ENCODE assay signal across 24 mouse cellular contexts in the genomic region with DNA sequence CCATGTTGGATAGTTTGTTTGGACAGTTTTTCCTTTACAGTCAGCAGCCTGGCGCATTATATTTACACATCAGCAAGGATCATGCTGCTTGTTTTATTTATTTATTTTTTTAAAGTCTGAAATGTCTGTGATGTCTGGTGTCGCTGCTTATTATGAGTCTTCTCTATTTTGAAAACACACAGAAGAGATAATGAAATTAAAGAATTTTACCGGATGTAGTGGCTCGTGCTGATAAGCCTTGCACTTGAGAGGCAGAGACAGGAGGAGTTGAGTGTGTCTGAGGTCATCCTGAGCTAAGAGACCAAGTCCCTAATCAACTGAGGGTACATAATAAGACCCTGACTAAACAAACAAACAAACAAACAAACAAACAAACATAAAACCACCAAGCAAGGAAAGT.
"Had no signal": no experiment of that assay in that cellular context is flagged by ENCODE, and none has a peak within 500 bp of the region (broad histone marks: within the 10 kb centered on the region; RNA-seq: fewer than 3 reads in every experiment).

No protein-coding gene starts in this region.

- H3K9me3 ChIP-seq: heart, embryonic 13.5 days; heart, embryonic 15.5 days; hindbrain, embryonic 13.5 days; hindbrain, embryonic 15.5 days; kidney, embryonic 15.5 days; limb, embryonic 13.5 days; limb, embryonic 15.5 days had no signal

- H3K4me2 ChIP-seq: heart, embryonic 11.5 days; heart, embryonic 13.5 days; heart, embryonic 15.5 days; hindbrain, embryonic 13.5 days; hindbrain, embryonic 15.5 days; kidney, embryonic 15.5 days; limb, embryonic 13.5 days; limb, embryonic 15.5 days had no signal

- H3K9ac ChIP-seq: heart, embryonic 13.5 days; heart, embryonic 15.5 days; hindbrain, embryonic 13.5 days; hindbrain, embryonic 15.5 days; kidney, embryonic 15.5 days; limb, embryonic 13.5 days; limb, embryonic 15.5 days had no signal

- H3K36me3 ChIP-seq: heart, embryonic 13.5 days; heart, embryonic 15.5 days; hindbrain, embryonic 13.5 days; hindbrain, embryonic 15.5 days; kidney, embryonic 15.5 days; limb, embryonic 13.5 days; limb, embryonic 15.5 days had no signal

- DNase-seq: gastrocnemius, adult 2 months; gastrocnemius, postnatal 10 days; gastrocnemius, postnatal 36 days; heart, adult 18-20 months; heart, postnatal 14 days; heart, postnatal 36 days; kidney, adult 11 months; kidney, adult 2 months; kidney, adult 9 months; kidney, postnatal 14 days; kidney, postnatal 36 days; layer of hippocampus, postnatal 36 days; left cerebral cortex, postnatal 4 days had no signal

- H3K4me3 ChIP-seq: gastrocnemius, adult 2 months; heart, embryonic 13.5 days; heart, embryonic 15.5 days; hindbrain, embryonic 13.5 days; hindbrain, embryonic 15.5 days; kidney, embryonic 15.5 days; limb, embryonic 13.5 days; limb, embryonic 15.5 days had no signal

- ATAC-seq: hindbrain, postnatal 0 days; intestine, embryonic 16.5 days had no signal

- H3K27ac ChIP-seq: gastrocnemius, adult 2 months; heart, embryonic 13.5 days; heart, embryonic 15.5 days; hindbrain, embryonic 13.5 days; hindbrain, embryonic 15.5 days; hindbrain, postnatal 0 days; kidney, embryonic 15.5 days; kidney, postnatal 0 days; limb, embryonic 13.5 days; limb, embryonic 15.5 days had no signal

- H3K27me3 ChIP-seq: heart, embryonic 13.5 days; heart, embryonic 15.5 days; hindbrain, embryonic 13.5 days; hindbrain, embryonic 15.5 days; kidney, embryonic 15.5 days; limb, embryonic 15.5 days had no signal
